Comparison of ENCODE assay signal across 20 mouse cellular contexts in the genomic region with DNA sequence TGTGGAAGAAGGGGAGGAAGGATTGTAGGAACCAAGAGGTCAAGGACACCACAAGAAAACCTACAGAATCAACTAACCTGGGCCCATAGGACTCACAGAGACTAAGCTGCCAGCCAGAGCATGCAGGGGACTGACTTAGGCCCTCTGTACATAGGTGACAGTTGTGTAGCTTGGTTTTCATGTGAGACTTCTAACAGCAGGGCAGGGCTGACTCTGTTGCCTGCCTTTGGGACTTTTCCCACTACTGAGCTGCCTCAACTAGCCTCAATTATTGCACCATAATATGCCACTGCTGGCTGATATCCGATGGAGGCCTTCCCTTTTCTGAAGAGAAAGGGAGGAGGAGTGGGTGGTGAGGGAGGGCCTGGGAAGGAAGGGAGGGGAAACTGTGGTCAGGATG.
"Had no signal": no experiment of that assay in that cellular context is flagged by ENCODE, and none has a peak within 500 bp of the region (broad histone marks: within the 10 kb centered on the region; RNA-seq: fewer than 3 reads in every experiment).

No protein-coding gene starts in this region.

- H3K4me3 ChIP-seq: kidney, embryonic 15.5 days; limb, embryonic 12.5 days; limb, embryonic 15.5 days; lung, embryonic 15.5 days; megakaryocyte, embryonic 14.5 days; midbrain, embryonic 10.5 days had no signal

- H3K4me1 ChIP-seq: kidney, embryonic 15.5 days; limb, embryonic 12.5 days; limb, embryonic 15.5 days; lung, embryonic 15.5 days; midbrain, embryonic 10.5 days had no signal

- H3K27ac ChIP-seq: kidney, embryonic 15.5 days; limb, embryonic 12.5 days; limb, embryonic 15.5 days; lung, embryonic 15.5 days; midbrain, embryonic 10.5 days; stomach, postnatal 0 days had no signal

- ATAC-seq: inflammation-experienced regulatory T-cells, adult 6 months; intestine, embryonic 16.5 days had no signal

- H3K9me3 ChIP-seq: kidney, embryonic 15.5 days; limb, embryonic 12.5 days; limb, embryonic 15.5 days; lung, embryonic 15.5 days; megakaryocyte, embryonic 14.5 days; midbrain, embryonic 10.5 days had no signal

- DNase-seq: kidney, adult 2 months; kidney, postnatal 10 days; kidney, postnatal 36 days; left cerebral cortex, postnatal 4 days; lung, adult 18-20 months; lung, postnatal 10 days; lung, postnatal 36 days; midbrain, embryonic 14.5 days; right cerebral cortex, postnatal 4 days; thymus, adult 18-20 months; thymus, postnatal 36 days had no signal

- H3K27me3 ChIP-seq: kidney, embryonic 15.5 days; limb, embryonic 12.5 days; limb, embryonic 15.5 days; lung, embryonic 15.5 days; megakaryocyte, embryonic 14.5 days had no signal

- H3K9ac ChIP-seq: kidney, embryonic 15.5 days; limb, embryonic 12.5 days; limb, embryonic 15.5 days; lung, embryonic 15.5 days had no signal

- H3K4me2 ChIP-seq: kidney, embryonic 15.5 days; limb, embryonic 12.5 days; limb, embryonic 15.5 days; lung, embryonic 15.5 days had no signal
